Mouse (Mus musculus) T-helper 1 cell (primary cell): ENCODE measurements around the gene Enox1.

Experiments
- in situ Hi-C: fragments of 300-600 bp; cut with MboI, MseI; formaldehyde crosslinking; loops from one replicate; pipeline ENCODE4 v1.15.1; 2025; ENCODE audit warnings: high pct_unique_total_duplicates

Gene Enox1

GRCm38 (mm10) chr14:77195314-77196020 lies 38.9 kb downstream of the Enox1 start:
- in situ Hi-C loops: no loop called here

GRCm38 (mm10) chr14:77196246-77196645 lies 39.7 kb downstream of the Enox1 start:
- in situ Hi-C loops: no loop called here

GRCm38 (mm10) chr14:77197414-77197915 lies 40.9 kb downstream of the Enox1 start:
- in situ Hi-C loops: no loop called here

GRCm38 (mm10) chr14:77210889-77211288 lies 54.3 kb downstream of the Enox1 start:
- in situ Hi-C loops: no loop called here

GRCm38 (mm10) chr14:77213210-77213609 lies 56.6 kb downstream of the Enox1 start:
- in situ Hi-C loops: no loop called here

- in situ Hi-C loops: no loop called here
Observed at GRCm38 (mm10) chr14:77214848-77215247, 58.3 kb downstream of the Enox1 start.

- in situ Hi-C loops: no loop called here
Observed at GRCm38 (mm10) chr14:77225346-77225745, 68.8 kb downstream of the Enox1 start.

GRCm38 (mm10) chr14:77238811-77239210 lies 82.2 kb downstream of the Enox1 start:
- in situ Hi-C loops: no loop called here

GRCm38 (mm10) chr14:77239360-77239759 lies 82.8 kb downstream of the Enox1 start:
- in situ Hi-C loops: no loop called here

GRCm38 (mm10) chr14:77246977-77247376 lies 90.4 kb downstream of the Enox1 start:
- in situ Hi-C loops: no loop called here

GRCm38 (mm10) chr14:77248426-77248825 lies 91.9 kb downstream of the Enox1 start:
- in situ Hi-C loops: no loop called here

- in situ Hi-C loops: no loop called here
Observed at GRCm38 (mm10) chr14:77248946-77249345, 92.4 kb downstream of the Enox1 start.

- in situ Hi-C loops: loop anchor here (10.0 kb wide), 1 partner anchor 1514 kb away; no protein-coding TSS in a partner anchor
Observed at GRCm38 (mm10) chr14:77250652-77251238, 94.2 kb downstream of the Enox1 start.

- in situ Hi-C loops: loop anchor here (10.0 kb wide), 1 partner anchor 1510 kb away; no protein-coding TSS in a partner anchor
Observed at GRCm38 (mm10) chr14:77255201-77255600, 98.6 kb downstream of the Enox1 start.

- in situ Hi-C loops: loop anchor here (10.0 kb wide), 1 partner anchor 1509 kb away; no protein-coding TSS in a partner anchor
Observed at GRCm38 (mm10) chr14:77255711-77256110, 99.1 kb downstream of the Enox1 start.

- in situ Hi-C loops: loop anchor here (10.0 kb wide), 1 partner anchor 1508 kb away; no protein-coding TSS in a partner anchor
Observed at GRCm38 (mm10) chr14:77256943-77257342, 100.4 kb downstream of the Enox1 start.

GRCm38 (mm10) chr14:77257461-77257860 lies 100.9 kb downstream of the Enox1 start:
- in situ Hi-C loops: loop anchor here (10.0 kb wide), 1 partner anchor 1507 kb away; no protein-coding TSS in a partner anchor

- in situ Hi-C loops: loop anchor here (10.0 kb wide), 1 partner anchor 1507 kb away; no protein-coding TSS in a partner anchor
Observed at GRCm38 (mm10) chr14:77258186-77258585, 101.6 kb downstream of the Enox1 start.

GRCm38 (mm10) chr14:77259686-77260085 lies 103.1 kb downstream of the Enox1 start:
- in situ Hi-C loops: loop anchor here (10.0 kb wide), 1 partner anchor 1505 kb away; no protein-coding TSS in a partner anchor

GRCm38 (mm10) chr14:77260107-77260506 lies 103.5 kb downstream of the Enox1 start:
- in situ Hi-C loops: no loop called here

- in situ Hi-C loops: no loop called here
Observed at GRCm38 (mm10) chr14:77266805-77267771, 110.5 kb downstream of the Enox1 start.
